Mouse (Mus musculus) inflammation-experienced regulatory T-cells, adult 6 months (primary cell): ENCODE data around the gene Slc25a54. TPM values are rescaled to one million over a fixed set of nuclear protein-coding genes. Genes with fewer than 3 reads are reported as not detected.

ENCODE experiments used
- ATAC-seq: one replicate; pipeline ENCODE4 v1.8.0; 2017
- polyA plus RNA-seq, 3 experiments: library from polyadenylated mRNA; unstranded; fragments of 100-300 nt; shearing (Covaris generic); gene quantifications; one replicate each; pipeline ENCODE4 v1.2.1; 2017

Gene Slc25a54
- not detected for polyA plus RNA-seq

- ATAC-seq: no peak
Observed at GRCm38 (mm10) chr3:109080169-109080568, at the start of gene Slc25a54. Gene Slc25a54, plus strand, starts transcription at chr3:109080469.

GRCm38 (mm10) chr3:109030817-109031216, 49.5 kb upstream of the Slc25a54 start:
- no peak for ATAC-seq

- no peak for ATAC-seq
Observed at GRCm38 (mm10) chr3:109031626-109032025, 48.6 kb upstream of the Slc25a54 start.

GRCm38 (mm10) chr3:109032306-109032705, 48.0 kb upstream of the Slc25a54 start:
- ATAC-seq: no peak

GRCm38 (mm10) chr3:109034411-109034810, 45.9 kb upstream of the Slc25a54 start:
- ATAC-seq: no peak

- no peak for ATAC-seq
Observed at GRCm38 (mm10) chr3:109040908-109041307, 39.4 kb upstream of the Slc25a54 start.

GRCm38 (mm10) chr3:109043395-109043794, 36.9 kb upstream of the Slc25a54 start:
- no peak for ATAC-seq

GRCm38 (mm10) chr3:109046428-109046827, 33.8 kb upstream of the Slc25a54 start:
- ATAC-seq: no peak

GRCm38 (mm10) chr3:109047707-109048283, 32.5 kb upstream of the Slc25a54 start:
- no peak for ATAC-seq

GRCm38 (mm10) chr3:109051056-109051945, 29.0 kb upstream of the Slc25a54 start:
- ATAC-seq: no peak

GRCm38 (mm10) chr3:109051946-109052331, 28.3 kb upstream of the Slc25a54 start:
- no peak for ATAC-seq

- ATAC-seq: no peak
Observed at GRCm38 (mm10) chr3:109059903-109060302, 20.4 kb upstream of the Slc25a54 start.

GRCm38 (mm10) chr3:109062391-109062790, 17.9 kb upstream of the Slc25a54 start:
- no peak for ATAC-seq

GRCm38 (mm10) chr3:109062989-109063388, 17.3 kb upstream of the Slc25a54 start:
- ATAC-seq: peak; percentile 87

- no peak for ATAC-seq
Observed at GRCm38 (mm10) chr3:109084418-109084817, 4.1 kb downstream of the Slc25a54 start.

GRCm38 (mm10) chr3:109088460-109088859, 8.2 kb downstream of the Slc25a54 start:
- no peak for ATAC-seq

GRCm38 (mm10) chr3:109104702-109105101, 24.4 kb downstream of the Slc25a54 start:
- no peak for ATAC-seq

- ATAC-seq: no peak
Observed at GRCm38 (mm10) chr3:109117136-109117535, 36.9 kb downstream of the Slc25a54 start.

- ATAC-seq: no peak
Observed at GRCm38 (mm10) chr3:109119562-109119961, 39.3 kb downstream of the Slc25a54 start.

- no peak for ATAC-seq
Observed at GRCm38 (mm10) chr3:109119973-109120372, 39.7 kb downstream of the Slc25a54 start.

GRCm38 (mm10) chr3:109122641-109123530, 42.6 kb downstream of the Slc25a54 start, which contains the start of gene Slc25a24:
Gene Slc25a24, plus strand, starts transcription at chr3:109123149.
- peak; percentile 77 for ATAC-seq

- peak; percentile 3 for ATAC-seq
Observed at GRCm38 (mm10) chr3:109123531-109123981, 43.3 kb downstream of the Slc25a54 start.

- ATAC-seq: peak; percentile 53
Observed at GRCm38 (mm10) chr3:109124091-109124490, 43.8 kb downstream of the Slc25a54 start.
